Mouse (Mus musculus) ES-Bruce4 (cell line): Measurements from ENCODE around the gene Ccdc54.

Experiments
- CTCF ChIP-seq: IDR thresholded peaks from one replicate; pipeline ENCODE4 v1.8.1; 2011; ENCODE audit warnings: low read depth, low read length
- EP300 ChIP-seq: IDR thresholded peaks from 2 replicates; pipeline ENCODE4 v1.6.1; 2011; ENCODE audit warnings: low read depth, low read length; ENCODE audit not compliant: insufficient read depth
- POLR2A ChIP-seq: IDR thresholded peaks from one replicate; pipeline ENCODE4 v1.8.1; 2011; ENCODE audit warnings: low read length; ENCODE audit not compliant: insufficient read depth

GRCm38 (mm10) chr16:50596679-50597078 is 5.7 kb upstream of the Ccdc54 start:
- TF ChIP-seq EP300, result no peak
- TF ChIP-seq POLR2A, result no peak
- no peak for TF ChIP-seq CTCF
